Mouse (Mus musculus) thymus, adult 2 months (tissue): ENCODE results near the gene Tnfsf18. TPM values are rescaled to one million over a fixed set of nuclear protein-coding genes. Genes with fewer than 3 reads are reported as not detected.

ENCODE experiments used
- DNase-seq: peaks from one replicate; pipeline ENCODE4 v3.0.0; 2021
- H3K27ac ChIP-seq: fragments of 200-500 bp; 2 replicates; pipeline ENCODE4 v1.5.1; 2012; ENCODE audit warnings: low read length, control low read depth; ENCODE audit not compliant: control insufficient read depth, insufficient read depth
- H3K27me3 ChIP-seq: fragments of 200-500 bp; 2 replicates; pipeline ENCODE4 v1.6.1; 2012; ENCODE audit warnings: mild to moderate bottlenecking, low read length, moderate library complexity, mixed read lengths; ENCODE audit not compliant: control insufficient read depth, insufficient read depth
- H3K36me3 ChIP-seq: fragments of 200-500 bp; 2 replicates; pipeline ENCODE4 v1.6.1; 2012; ENCODE audit warnings: mild to moderate bottlenecking, low read length, moderate library complexity; ENCODE audit not compliant: control insufficient read depth, insufficient read depth
- H3K4me1 ChIP-seq: fragments of 200-500 bp; replicated peaks from 2 replicates; pipeline ENCODE4 v1.6.1; 2012; ENCODE audit warnings: low read length; ENCODE audit not compliant: control insufficient read depth, insufficient read depth
- H3K4me3 ChIP-seq: fragments of 200-500 bp; 2 replicates; pipeline ENCODE4 v1.5.1; 2012; ENCODE audit warnings: mild to moderate bottlenecking, low read length, control low read depth, moderate library complexity; ENCODE audit not compliant: control insufficient read depth, insufficient read depth
- CTCF ChIP-seq: fragments of 200-500 bp; IDR thresholded peaks from 2 replicates; pipeline ENCODE4 v1.5.1; 2012; ENCODE audit warnings: mild to moderate bottlenecking, control low read depth, low read length, moderate library complexity, borderline replicate concordance; ENCODE audit not compliant: control insufficient read depth, poor library complexity, insufficient read depth; ENCODE audit errors: extremely low read depth
- POLR2A ChIP-seq: fragments of 200-500 bp; IDR thresholded peaks from 2 replicates; pipeline ENCODE4 v1.6.1; 2012; ENCODE audit warnings: mild to moderate bottlenecking, low read length, control low read depth, moderate library complexity; ENCODE audit not compliant: control insufficient read depth, poor library complexity, insufficient read depth; ENCODE audit errors: extremely low read depth
- WGBS: fragments of 180-500 bp; shearing (Covaris S2); methylation state at CpG from one replicate; pipeline ENCODE4 v1.1.7; 2018; 5-methylcytosine and 5-hydroxymethylcytosine counted together
- polyA plus RNA-seq: library from polyadenylated mRNA; depleted of rRNA; stranded (reverse); fragments of >200 nt; gene quantifications from 2 replicates; pipeline ENCODE4 v1.2.3, GENCODE M21; 2012; rRNA removed

Tnfsf18 gene
- 0.09 TPM in 2 replicates for polyA plus RNA-seq

GRCm38 (mm10) chr1:161494343-161494742 is at the start of gene Tnfsf18:
Gene Tnfsf18 (plus strand): TSS chr1:161494655.
- Histone ChIP-seq H3K27me3 (no peaks in the 10 kb centered on the region), H3K4me1 (no peaks in the 10 kb centered on the region), H3K4me3 (no peak within 1 kb of the TSS), H3K27ac (no peak within 1 kb of the TSS), H3K36me3 (no peaks in the 10 kb centered on the region)
- WGBS, result 20% methylated on average over 8 of the region's 8 CpGs
- DNase-seq, result no peak
- TF ChIP-seq POLR2A, result no peak
- no peak for TF ChIP-seq CTCF

GRCm38 (mm10) chr1:161444858-161445257 is 49.6 kb upstream of the Tnfsf18 start:
- Histone ChIP-seq H3K27me3 (no peaks in the 10 kb centered on the region), H3K27ac (no peak overlapping the region), H3K4me1 (no peaks in the 10 kb centered on the region), H3K4me3 (no peak overlapping the region), H3K36me3 (no peaks in the 10 kb centered on the region)
- WGBS, result 95% methylated on average over 7 of the region's 7 CpGs
- TF ChIP-seq POLR2A (no peak), CTCF (no peak)
- no peak for DNase-seq

- TF ChIP-seq POLR2A, result no peak
- no peak for TF ChIP-seq CTCF
- no peak overlapping the region for H3K27ac ChIP-seq
- WGBS, result 72% methylated on average over 3 of the region's 3 CpGs
- no peaks in the 10 kb centered on the region for H3K27me3 ChIP-seq
- no peaks in the 10 kb centered on the region for H3K4me1 ChIP-seq
- H3K36me3 ChIP-seq, result no peaks in the 10 kb centered on the region
- H3K4me3 ChIP-seq, result no peak overlapping the region
- DNase-seq, result no peak
Observed at GRCm38 (mm10) chr1:161451683-161452245, 42.7 kb upstream of the Tnfsf18 start.

GRCm38 (mm10) chr1:161452250-161452649 is 42.2 kb upstream of the Tnfsf18 start:
- no peaks in the 10 kb centered on the region for H3K27me3 ChIP-seq
- H3K36me3 ChIP-seq, result no peaks in the 10 kb centered on the region
- TF ChIP-seq POLR2A (no peak), CTCF (no peak)
- no peak overlapping the region for H3K4me3 ChIP-seq
- no peaks in the 10 kb centered on the region for H3K4me1 ChIP-seq
- no peak overlapping the region for H3K27ac ChIP-seq
- no peak for DNase-seq
- 100% methylated on average over 1 of the region's 1 CpGs for WGBS

- no peak for DNase-seq
- Histone ChIP-seq H3K4me1 (no peaks in the 10 kb centered on the region), H3K27me3 (no peaks in the 10 kb centered on the region), H3K36me3 (no peaks in the 10 kb centered on the region), H3K27ac (no peak overlapping the region), H3K4me3 (no peak overlapping the region)
- 91% methylated on average over 2 of the region's 2 CpGs for WGBS
- TF ChIP-seq POLR2A, result no peak
- no peak for TF ChIP-seq CTCF
Observed at GRCm38 (mm10) chr1:161463388-161464085, 30.9 kb upstream of the Tnfsf18 start.

GRCm38 (mm10) chr1:161477221-161477620 is 17.2 kb upstream of the Tnfsf18 start:
- TF ChIP-seq POLR2A (no peak), CTCF (no peak)
- H3K36me3 ChIP-seq, result no peaks in the 10 kb centered on the region
- no peaks in the 10 kb centered on the region for H3K27me3 ChIP-seq
- no peak overlapping the region for H3K4me3 ChIP-seq
- DNase-seq, result no peak
- H3K4me1 ChIP-seq, result no peaks in the 10 kb centered on the region
- no peak overlapping the region for H3K27ac ChIP-seq
- WGBS, result 94% methylated on average over 3 of the region's 3 CpGs

GRCm38 (mm10) chr1:161479854-161480253 is 14.6 kb upstream of the Tnfsf18 start:
- Histone ChIP-seq H3K4me1 (no peaks in the 10 kb centered on the region), H3K27me3 (no peaks in the 10 kb centered on the region), H3K36me3 (no peaks in the 10 kb centered on the region), H3K4me3 (no peak overlapping the region), H3K27ac (no peak overlapping the region)
- TF ChIP-seq CTCF (no peak), POLR2A (no peak)
- no peak for DNase-seq
- 7% methylated on average over 1 of the region's 1 CpGs for WGBS
